Mouse (Mus musculus) small intestine, adult 2 months (tissue): ENCODE measurements at regions not wholly inside any gene's neighbourhood (a gene's known extent, or its start where the extent isn't known, plus 50 kb on each side); places are given as distances from the start of the nearest gene placed in this dataset.

Experiments
- CTCF ChIP-seq: fragments of 200-500 bp; IDR thresholded peaks from 2 replicates; pipeline ENCODE4 v1.5.1; 2012; ENCODE audit warnings: low read depth, mild to moderate bottlenecking, control low read depth, inconsistent platforms, low read length, moderate library complexity, mixed read lengths; ENCODE audit not compliant: insufficient replicate concordance, insufficient read length; ENCODE audit errors: extremely low read depth
- POLR2A ChIP-seq: fragments of 200-500 bp; IDR thresholded peaks from 2 replicates; pipeline ENCODE4 v1.6.1; 2012; ENCODE audit warnings: low read depth, mild to moderate bottlenecking, control low read depth, inconsistent platforms, low read length, moderate library complexity

DNA sequence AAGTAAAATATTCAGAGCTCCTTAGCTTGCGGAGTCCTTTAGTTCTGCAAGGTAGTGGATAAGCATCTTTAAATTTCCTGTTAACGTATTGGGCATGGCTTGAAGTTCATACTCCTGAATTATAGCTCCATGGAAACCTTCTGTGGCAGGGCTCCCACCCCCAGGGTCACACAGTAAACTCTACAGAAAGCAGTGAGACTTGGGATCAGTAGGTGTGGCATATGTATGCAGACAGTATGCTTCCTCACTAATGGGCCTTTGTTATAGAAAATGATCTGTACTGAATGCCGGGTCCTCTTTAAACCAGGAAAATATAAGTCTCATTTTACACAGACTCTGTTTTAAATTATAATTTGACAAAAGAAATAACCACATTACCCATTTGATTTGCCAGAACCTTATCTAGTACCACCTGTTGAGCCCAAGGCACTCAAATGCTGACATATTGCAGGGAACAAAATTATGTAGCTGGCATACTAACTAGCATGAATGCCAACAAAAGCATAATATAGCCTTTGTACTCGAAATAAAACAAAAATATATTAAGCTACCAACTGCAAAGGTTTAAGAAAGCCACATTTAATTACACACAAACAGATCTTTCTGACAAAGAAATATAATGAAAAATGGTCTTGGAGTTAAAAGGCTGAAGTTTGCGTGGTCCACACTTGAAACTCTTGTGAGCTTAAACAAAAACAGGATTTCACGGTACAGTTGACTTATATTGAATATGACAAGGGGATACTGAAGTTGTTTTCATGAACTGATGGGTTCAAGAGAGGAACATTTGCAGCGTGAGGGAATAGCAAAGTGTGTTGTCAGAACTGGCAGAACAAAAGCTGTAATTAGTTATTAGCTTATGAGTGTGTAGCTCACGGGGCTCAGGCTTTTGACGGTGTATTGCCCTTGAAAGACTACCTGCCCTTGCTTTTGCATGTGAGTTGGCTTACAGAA, 310.7 kb upstream of the Nr5a2 start:
- TF ChIP-seq POLR2A (no peak), CTCF (no peak)
